In the genomic region with DNA sequence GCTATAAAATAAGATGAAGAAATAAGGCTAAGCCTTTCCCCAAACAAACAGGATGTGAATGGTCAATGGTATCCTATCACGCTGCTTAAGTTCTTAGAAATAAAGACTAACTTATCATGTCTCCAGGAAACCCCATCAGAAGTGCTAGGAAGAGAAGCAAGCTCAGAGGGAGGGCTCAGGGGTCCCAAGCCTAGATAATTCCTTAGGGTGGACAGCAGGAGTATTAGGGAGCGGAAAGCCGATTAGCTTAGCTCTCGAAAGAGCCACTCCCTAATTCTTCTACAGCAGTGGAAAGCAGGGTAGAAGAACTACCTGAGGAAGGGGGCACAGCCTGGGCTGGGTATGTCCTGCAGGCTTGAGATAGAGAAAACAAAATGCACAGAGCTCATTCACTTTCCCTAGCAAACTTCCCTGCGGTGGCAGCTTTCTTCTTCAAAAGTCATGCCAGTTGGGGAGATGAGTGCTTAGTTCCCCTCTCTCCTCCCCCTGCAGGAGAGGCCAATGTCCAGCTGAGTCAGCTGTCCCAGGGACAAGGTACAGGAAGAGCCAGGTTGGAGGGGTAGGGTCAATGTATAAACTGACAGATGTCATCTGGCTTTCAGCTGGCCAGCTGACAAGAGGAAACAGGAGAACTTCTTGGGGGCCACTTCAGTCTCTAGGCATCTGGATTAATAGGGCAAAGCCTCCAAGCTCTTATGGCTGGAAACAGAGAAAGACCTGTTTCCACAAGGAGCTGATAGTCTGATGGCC, we compare ENCODE assay signal across 8 mouse cellular contexts. TPM values are rescaled to one million over a fixed set of nuclear protein-coding genes. Genes with fewer than 3 reads are reported as not detected.
DNase-seq lines count a peak whose midpoint lies in the region; ATAC-seq and TF ChIP-seq lines count a peak whose summit lies in the region.

No protein-coding gene starts in this region.

- H3K36me3 ChIP-seq in intestine, embryonic 15.5 days, result peaks cover 21% of the 10 kb centered on the region
- H3K36me3 ChIP-seq in liver, postnatal 0 days (replicated peaks; ENCODE audit: insufficient read depth, low read length), result peaks cover 38% of the 10 kb centered on the region

- no peak for DNase-seq in cerebellum, adult 2 months
- DNase-seq in cerebellum, postnatal 14 days, result no peak
- peak; percentile 57 for DNase-seq in liver, postnatal 0 days
- no peak for DNase-seq in right cerebral cortex, adult 2 months (ENCODE audit: low spot score in 2 of 2)
- DNase-seq in ovary, postnatal 10 days (ENCODE audit: low spot score), result no peak

- H3K27me3 ChIP-seq in cerebellum, adult 2 months (ENCODE audit: control insufficient read depth, insufficient read depth, low read length), result no peaks in the 10 kb centered on the region
- no peaks in the 10 kb centered on the region for H3K27me3 ChIP-seq in intestine, embryonic 15.5 days (replicated peaks)
- H3K27me3 ChIP-seq in liver, postnatal 0 days (ENCODE audit: insufficient read depth, low read length), result no peaks in the 10 kb centered on the region

- WGBS in cerebellum, adult 2 months, result 38% methylated on average over 5 of the region's 5 CpGs
- 67% methylated on average over 5 of the region's 5 CpGs for WGBS in bone marrow, adult 2 months
- 55% methylated on average over 5 of the region's 5 CpGs for WGBS in intestine, embryonic 15.5 days
- WGBS in liver, postnatal 0 days (ENCODE audit: insufficient replicate concordance), result 56% methylated on average over 5 of the region's 5 CpGs

- no peak for TF ChIP-seq CTCF in cerebellum, adult 2 months (IDR thresholded peaks at IDR 0.05; ENCODE audit: borderline replicate concordance, insufficient read depth, low read depth, low read length)
- TF ChIP-seq CTCF in bone marrow, adult 2 months (IDR thresholded peaks at IDR 0.05; ENCODE audit: control insufficient read depth, insufficient read depth, low read length), result no peak
- no peak for TF ChIP-seq CTCF in liver, postnatal 0 days (IDR thresholded peaks at IDR 0.05; ENCODE audit: low read depth)

- peaks cover 23% of the 10 kb centered on the region for H3K4me1 ChIP-seq in cerebellum, adult 2 months (ENCODE audit: control insufficient read depth, insufficient read depth, low read length)
- H3K4me1 ChIP-seq in bone marrow, adult 2 months (ENCODE audit: control insufficient read depth, insufficient read depth, low read length), result peaks cover 5% of the 10 kb centered on the region
- H3K4me1 ChIP-seq in intestine, embryonic 15.5 days (replicated peaks), result peaks cover 25% of the 10 kb centered on the region
- peaks cover 40% of the 10 kb centered on the region for H3K4me1 ChIP-seq in liver, postnatal 0 days (ENCODE audit: insufficient read depth)

- H3K4me2 ChIP-seq in intestine, embryonic 15.5 days (replicated peaks), result peak overlapping the region; percentile 86
- H3K4me2 ChIP-seq in liver, postnatal 0 days (ENCODE audit: low read depth, low read length), result peak overlapping the region; percentile 92

- H3K27ac ChIP-seq in cerebellum, adult 2 months (ENCODE audit: insufficient read depth, low read length), result no peak overlapping the region
- no peak overlapping the region for H3K27ac ChIP-seq in bone marrow, adult 2 months (ENCODE audit: control insufficient read depth, insufficient read depth, low read depth, low read length, poor library complexity)
- H3K27ac ChIP-seq in intestine, embryonic 15.5 days, result peak overlapping the region; percentile 55; the same call in 1 of the 2 replicates
- H3K27ac ChIP-seq in liver, postnatal 0 days (ENCODE audit: low read depth), result peak overlapping the region; percentile 85

- peak overlapping the region; percentile 41 for H3K4me3 ChIP-seq in cerebellum, adult 2 months (replicated peaks; ENCODE audit: insufficient read depth, low read depth, low read length)
- H3K4me3 ChIP-seq in bone marrow, adult 2 months (replicated peaks; ENCODE audit: control insufficient read depth, low read depth, low read length), result peak overlapping the region; percentile 43
- H3K4me3 ChIP-seq in intestine, embryonic 15.5 days (replicated peaks), result peak overlapping the region; percentile 97
- H3K4me3 ChIP-seq in liver, postnatal 0 days (ENCODE audit: low read depth, low read length), result peak overlapping the region; percentile 95

- ATAC-seq in intestine, embryonic 15.5 days, result peak; percentile 21; the same call in 1 of the 2 replicates
- peak; percentile 35 for ATAC-seq in liver, postnatal 0 days
- no peak for ATAC-seq in frontal cortex, adult (ENCODE audit: low TSS enrichment)

- H3K9me3 ChIP-seq in intestine, embryonic 15.5 days, result no peaks in the 10 kb centered on the region
- H3K9me3 ChIP-seq in liver, postnatal 0 days (ENCODE audit: low read length), result no peaks in the 10 kb centered on the region

- TF ChIP-seq EP300 in liver, postnatal 0 days (IDR thresholded peaks at IDR 0.05; ENCODE audit: low read depth), result peak; percentile 69

- TF ChIP-seq POLR2A in cerebellum, adult 2 months (IDR thresholded peaks at IDR 0.05; ENCODE audit: borderline replicate concordance, insufficient read depth, low read length), result no peak
- no peak for TF ChIP-seq POLR2A in bone marrow, adult 2 months (IDR thresholded peaks at IDR 0.05; ENCODE audit: borderline replicate concordance, control insufficient read depth, low read depth, low read length)

- peak overlapping the region; percentile 83; the same call in 1 of the 2 replicates for H3K9ac ChIP-seq in intestine, embryonic 15.5 days
- H3K9ac ChIP-seq in liver, postnatal 0 days (replicated peaks), result peak overlapping the region; percentile 81

RNA-seq across cellular contexts. Expression of gene C2cd2l, which starts 1.8 kb away (rescaled TPM):
- polyA plus RNA-seq in cerebellum, adult 2 months (2012; rRNA removed), result 112 and 113 TPM in 2 replicates
- 14.6 and 17.5 TPM in 2 replicates for polyA plus RNA-seq in bone marrow, adult 2 months (2011; ENCODE audit: insufficient read depth, insufficient read length, low replicate concordance, missing spikeins)
- 6.8 and 10.6 TPM in 2 replicates for polyA plus RNA-seq in intestine, embryonic 15.5 days (2015; fragmentation: Nextera tagmentation; extraction: Ambion mirVana)
- polyA plus RNA-seq in liver, postnatal 0 days (2015; fragmentation: Nextera tagmentation; extraction: Ambion mirVana), result 10.1 and 11.4 TPM in 2 replicates

RNA-seq across cellular contexts. Expression of gene Dpagt1, which starts 7.6 kb away (rescaled TPM):
- 23.5 and 23.6 TPM in 2 replicates for polyA plus RNA-seq in cerebellum, adult 2 months (2012; rRNA removed)
- 11.2 and 30.7 TPM in 2 replicates for polyA plus RNA-seq in bone marrow, adult 2 months (2011; ENCODE audit: insufficient read depth, insufficient read length, low replicate concordance, missing spikeins)
- polyA plus RNA-seq in intestine, embryonic 15.5 days (2015; fragmentation: Nextera tagmentation; extraction: Ambion mirVana), result 38.2 and 38.6 TPM in 2 replicates
- 19.0 and 19.4 TPM in 2 replicates for polyA plus RNA-seq in liver, postnatal 0 days (2015; fragmentation: Nextera tagmentation; extraction: Ambion mirVana)

RNA-seq across cellular contexts. Expression of gene Hinfp, which starts 12.8 kb away (rescaled TPM):
- polyA plus RNA-seq in cerebellum, adult 2 months (2012; rRNA removed), result 35.8 and 36.0 TPM in 2 replicates
- 9.1 and 21.6 TPM in 2 replicates for polyA plus RNA-seq in bone marrow, adult 2 months (2011; ENCODE audit: insufficient read depth, insufficient read length, low replicate concordance, missing spikeins)
- 19.9 and 21.2 TPM in 2 replicates for polyA plus RNA-seq in intestine, embryonic 15.5 days (2015; fragmentation: Nextera tagmentation; extraction: Ambion mirVana)
- polyA plus RNA-seq in liver, postnatal 0 days (2015; fragmentation: Nextera tagmentation; extraction: Ambion mirVana), result 4.5 and 6.3 TPM in 2 replicates

RNA-seq across cellular contexts. Expression of gene H2afx, which starts 16.2 kb away (rescaled TPM):
- 63.1 and 63.5 TPM in 2 replicates for polyA plus RNA-seq in cerebellum, adult 2 months (2012; rRNA removed)
- 184 and 201 TPM in 2 replicates for polyA plus RNA-seq in bone marrow, adult 2 months (2011; ENCODE audit: insufficient read depth, insufficient read length, low replicate concordance, missing spikeins)
- polyA plus RNA-seq in intestine, embryonic 15.5 days (2015; fragmentation: Nextera tagmentation; extraction: Ambion mirVana), result 280 and 298 TPM in 2 replicates
- 152 and 164 TPM in 2 replicates for polyA plus RNA-seq in liver, postnatal 0 days (2015; fragmentation: Nextera tagmentation; extraction: Ambion mirVana)

RNA-seq across cellular contexts. Expression of gene Hmbs, which starts 25.8 kb away (rescaled TPM):
- 32.2 and 35.4 TPM in 2 replicates for polyA plus RNA-seq in cerebellum, adult 2 months (2012; rRNA removed)
- 824 and 950 TPM in 2 replicates for polyA plus RNA-seq in bone marrow, adult 2 months (2011; ENCODE audit: insufficient read depth, insufficient read length, low replicate concordance, missing spikeins)
- polyA plus RNA-seq in intestine, embryonic 15.5 days (2015; fragmentation: Nextera tagmentation; extraction: Ambion mirVana), result 128 and 141 TPM in 2 replicates
- polyA plus RNA-seq in liver, postnatal 0 days (2015; fragmentation: Nextera tagmentation; extraction: Ambion mirVana), result 517 and 539 TPM in 2 replicates

Comparison
In these comparisons a context has a peak if more than half of its experiments do, and no peak if none do; other contexts are left out.
1. H3K27ac ChIP-seq: peak in intestine, embryonic 15.5 days (single experiment) and liver, postnatal 0 days (single experiment); none in cerebellum, adult 2 months (single experiment) and bone marrow, adult 2 months (single experiment).
2. H3K4me3 ChIP-seq: peak in every context shown above with its lines; median percentile 97 in intestine, embryonic 15.5 days; 95 in liver, postnatal 0 days; 43 in bone marrow, adult 2 months; 41 in cerebellum, adult 2 months.